Mouse (Mus musculus): ENCODE data around the gene Gm10972.
"Not testable (repeated sequence)": the region's sequence is repeated elsewhere in the genome, so short reads cannot be mapped to it uniquely, and the experiment has no call there.

The Gm10972 gene

GRCm38 (mm10) chr3:94659142-94659748, 16.3 kb downstream of the Gm10972 start:
- not testable (repeated sequence) for DNase-seq

DNA sequence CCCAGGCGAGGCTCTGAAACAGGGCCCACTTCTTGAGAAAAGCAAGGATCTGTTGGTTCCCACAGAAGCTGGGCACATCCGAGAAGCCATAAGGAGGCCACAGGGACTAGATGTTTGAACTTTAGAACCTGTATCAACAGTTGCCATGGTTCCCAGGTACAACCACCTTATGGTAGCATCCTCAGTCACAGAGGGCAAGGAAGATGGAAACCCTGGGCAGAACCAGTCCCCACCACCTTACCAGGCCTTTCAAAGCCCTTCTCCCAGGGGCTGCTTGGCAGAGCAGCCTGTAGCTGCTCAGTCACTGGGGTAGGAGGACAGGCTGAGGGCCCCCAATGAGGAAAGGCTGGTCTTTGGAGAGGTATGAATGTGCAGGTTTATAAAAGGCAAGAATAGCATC, 17.9 kb downstream of the Gm10972 start:
- DNase-seq: not testable (repeated sequence)

DNA sequence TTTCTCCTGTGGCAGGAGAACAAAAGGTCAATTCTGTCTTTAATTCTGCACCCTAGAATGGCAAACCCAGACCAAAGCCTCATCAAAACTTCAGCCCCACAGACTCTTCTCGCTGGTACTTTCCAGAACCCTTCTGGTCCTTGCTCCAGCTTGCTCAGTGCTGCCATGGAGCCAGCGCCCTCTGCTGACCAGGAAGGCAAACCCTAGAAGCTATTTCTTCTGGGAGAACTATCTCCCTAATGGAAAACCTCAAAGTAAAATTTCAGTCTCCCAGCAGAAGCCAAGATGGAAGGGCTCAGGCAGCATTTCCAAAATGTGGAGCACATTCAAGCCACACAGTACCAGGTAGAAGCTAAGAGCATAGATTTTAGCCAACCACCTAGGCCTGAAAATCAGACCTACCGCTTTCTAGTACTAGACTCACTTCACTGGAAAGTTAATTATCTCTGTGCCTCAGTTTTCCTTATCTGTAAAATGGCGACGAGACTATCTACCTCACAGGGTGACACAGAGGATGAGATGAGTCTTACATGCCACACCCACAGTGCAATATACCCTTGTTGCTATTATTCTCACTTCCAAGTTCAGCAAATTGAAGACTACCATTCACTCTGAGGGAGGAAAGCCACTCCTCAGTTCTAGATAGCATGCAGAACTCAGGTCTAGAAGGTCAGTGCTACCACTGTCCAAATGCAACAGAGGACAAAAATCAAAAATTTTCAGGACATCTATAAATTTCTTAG, 22.3 kb downstream of the Gm10972 start:
- DNase-seq: not testable (repeated sequence)

DNA sequence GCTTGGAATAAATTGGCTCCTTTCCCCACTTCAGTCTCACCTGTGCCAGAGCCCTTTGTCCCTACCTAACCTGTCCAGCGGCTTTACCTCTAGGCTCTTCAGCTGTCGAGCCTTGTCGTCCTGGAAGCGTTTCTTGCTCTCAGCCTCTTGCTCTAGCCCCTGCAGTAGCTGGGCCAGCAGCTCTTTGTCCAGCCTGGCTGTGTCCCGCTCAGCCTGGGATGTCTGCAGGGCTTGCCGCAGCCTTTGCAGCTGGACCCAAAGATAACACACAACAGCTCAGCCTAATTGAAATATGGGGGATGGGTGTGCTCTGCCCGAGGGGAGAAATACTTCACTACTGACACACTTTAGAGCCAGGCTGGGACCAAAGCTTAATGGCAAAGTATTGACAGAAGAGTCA, 23.0 kb downstream of the Gm10972 start:
- not testable (repeated sequence) for DNase-seq

DNA sequence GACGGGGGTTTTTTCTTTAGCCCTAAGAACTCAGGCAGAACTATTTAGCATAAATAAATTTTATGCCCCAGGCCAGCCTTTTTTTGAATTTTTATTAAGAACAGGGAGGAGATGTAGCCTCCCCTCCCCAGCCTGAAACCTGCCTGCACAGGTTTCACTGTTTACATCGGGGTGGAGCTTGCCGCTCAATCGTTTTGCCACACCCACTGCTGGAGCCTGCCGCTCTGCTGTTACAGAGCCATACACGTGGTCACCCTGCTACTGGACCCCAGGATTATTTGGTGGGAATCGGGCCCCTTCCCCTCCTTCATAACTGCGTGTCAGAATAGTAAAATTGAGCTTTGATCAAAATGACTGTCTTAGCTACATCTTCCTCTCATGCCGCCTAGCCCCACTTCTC, 32.2 kb downstream of the Gm10972 start:
- not testable (repeated sequence) for DNase-seq

DNA sequence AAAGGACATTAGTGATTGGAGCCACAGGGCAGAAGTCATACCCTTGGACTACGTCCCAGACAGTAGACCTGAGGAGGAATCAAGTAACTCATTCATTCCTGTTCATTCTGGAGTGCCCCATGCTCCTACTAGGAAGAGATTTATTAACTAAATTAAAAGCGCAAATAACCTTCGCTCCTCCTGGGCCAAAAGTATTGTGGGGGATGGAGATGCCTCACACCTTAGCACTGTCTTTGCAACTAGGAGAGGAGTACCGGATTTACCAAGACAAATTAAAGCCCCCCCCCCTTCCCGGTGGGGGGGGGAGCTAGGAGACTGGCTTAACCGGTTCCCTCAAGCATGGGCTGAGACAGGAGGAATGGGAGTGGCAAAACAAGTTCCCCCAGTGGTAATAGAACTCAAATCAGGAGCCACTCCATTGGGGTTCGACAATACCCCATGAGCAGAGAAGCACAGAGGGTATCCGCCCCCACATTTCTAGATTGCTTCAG, 36.5 kb downstream of the Gm10972 start:
- DNase-seq: no peak

DNA sequence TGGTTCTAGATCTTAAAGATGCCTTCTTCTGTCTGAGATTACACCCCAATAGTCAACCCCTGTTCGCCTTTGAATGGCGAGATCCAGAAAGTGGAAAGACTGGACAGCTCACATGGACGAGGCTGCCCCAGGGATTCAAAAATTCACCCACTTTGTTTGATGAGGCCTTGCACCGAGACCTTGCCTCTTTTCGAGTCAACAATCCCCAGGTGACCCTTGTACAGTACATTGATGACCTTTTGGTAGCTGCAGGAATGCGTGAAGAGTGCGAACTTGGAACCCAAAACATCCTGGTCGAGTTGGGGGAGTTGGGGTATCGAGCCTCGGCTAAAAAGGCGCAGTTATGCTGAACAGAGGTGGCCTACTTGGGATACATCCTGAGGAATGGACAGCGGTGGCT, 37.1 kb downstream of the Gm10972 start:
- DNase-seq: not testable (repeated sequence)

- no peak for DNase-seq
These were observed 37.9 kb downstream of the Gm10972 start for GRCm38 (mm10) chr3:94680783-94681182.

DNA sequence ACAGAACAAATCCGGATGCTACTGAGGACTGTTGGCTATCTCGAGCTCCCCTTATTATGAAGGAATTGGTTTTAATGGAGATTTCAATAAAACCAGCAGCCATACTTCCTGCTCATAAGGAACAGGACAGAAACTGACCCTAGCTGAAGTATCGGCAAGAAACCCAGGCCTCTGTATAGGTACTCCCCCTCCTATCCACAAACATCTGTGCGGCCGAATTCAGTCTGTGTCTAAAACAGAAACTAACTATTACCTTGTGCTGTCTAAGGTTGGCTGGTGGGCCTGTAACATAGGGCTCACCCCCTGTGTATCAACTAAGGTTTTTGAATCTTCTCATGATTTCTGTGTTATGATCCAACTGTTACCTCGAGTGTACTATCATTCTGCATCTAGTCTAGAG, 40.7 kb downstream of the Gm10972 start:
- DNase-seq: no peak

GRCm38 (mm10) chr3:94685989-94686772, 43.3 kb downstream of the Gm10972 start:
- DNase-seq: not testable (repeated sequence)

DNA sequence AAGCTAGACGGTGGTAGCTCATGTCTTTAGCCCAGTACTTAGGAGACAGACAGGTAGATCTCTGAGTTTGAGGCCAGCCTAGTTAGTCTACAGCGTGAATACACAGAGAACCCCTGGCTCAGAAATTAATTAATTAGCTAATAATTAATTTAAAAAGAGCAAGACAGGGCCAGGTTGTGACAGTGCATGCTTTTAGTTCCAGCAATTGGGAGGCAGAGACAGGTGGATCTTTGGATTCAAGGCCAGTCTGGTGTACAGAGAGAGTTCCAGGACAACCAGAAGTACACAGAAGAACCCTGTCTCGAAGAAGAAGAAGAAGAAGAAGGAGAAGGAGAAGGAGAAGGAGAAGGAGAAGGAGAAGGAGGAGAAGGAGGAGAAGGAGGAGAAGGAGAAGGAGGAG, 45.8 kb downstream of the Gm10972 start:
- not testable (repeated sequence) for DNase-seq

GRCm38 (mm10) chr3:94689195-94689594, 46.3 kb downstream of the Gm10972 start:
- not testable (repeated sequence) for DNase-seq

- DNase-seq: not testable (repeated sequence)
These were observed 47.2 kb downstream of the Gm10972 start for GRCm38 (mm10) chr3:94690162-94690561.

DNA sequence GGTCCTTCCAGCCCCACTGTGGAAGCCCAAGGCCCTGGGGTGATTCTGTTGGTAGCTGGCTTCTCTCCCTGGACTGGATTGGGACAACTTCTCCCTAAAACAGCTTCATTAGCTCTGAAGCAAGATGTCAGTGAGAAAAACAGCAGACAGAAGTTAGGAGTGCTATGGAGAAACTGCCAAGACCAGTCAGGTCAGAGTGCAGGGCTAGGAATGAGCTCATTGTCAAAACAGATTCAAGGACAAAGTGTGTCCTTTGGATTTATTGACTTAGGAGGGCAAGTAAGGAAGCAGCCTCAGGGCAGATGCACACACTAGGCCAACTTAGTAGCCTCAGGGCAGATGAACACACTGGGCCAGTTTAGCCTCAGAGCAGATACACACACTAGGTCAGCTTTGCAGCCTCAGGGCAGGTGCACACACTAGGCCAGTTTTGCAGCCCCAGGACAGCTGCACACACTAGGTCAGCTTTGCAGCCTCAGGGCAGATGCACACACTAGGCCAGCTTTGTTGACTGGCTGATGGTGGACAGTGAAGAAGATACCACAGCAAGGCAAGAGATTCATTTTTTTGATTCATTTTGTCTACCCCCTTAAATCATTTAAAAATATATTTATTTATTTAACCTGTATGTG, 47.8 kb downstream of the Gm10972 start:
- no peak for DNase-seq

- DNase-seq: not testable (repeated sequence)
These were observed 48.8 kb downstream of the Gm10972 start for GRCm38 (mm10) chr3:94691694-94692093.

Measured in right cerebral cortex, postnatal 14 days (tissue).